Mouse (Mus musculus) naive thymus-derived CD4-positive, alpha-beta T cell, adult 5 months (primary cell): Measurements from ENCODE around the gene Adh1. TPM values are rescaled to one million over a fixed set of nuclear protein-coding genes. Genes with fewer than 3 reads are reported as not detected.

Experiments
- polyA plus RNA-seq: library from polyadenylated mRNA; unstranded; fragments of 100-300 nt; shearing (Covaris generic); gene quantifications from one replicate; pipeline ENCODE4 v1.2.1, GENCODE M21; 2017

The Adh1 gene
- 19.3 TPM for polyA plus RNA-seq

GRCm38 (mm10) chr3:138260721-138261669 is at the start of gene Adh1:
Adh1 (plus strand) TSS chr3:138260991.

GRCm38 (mm10) chr3:138217631-138218264 is 43.0 kb upstream of the Adh1 start, which contains the start of gene Adh7:
Adh7 (plus strand) TSS chr3:138217760.

GRCm38 (mm10) chr3:138312965-138313364 is 52.2 kb downstream of the Adh1 start, which contains the start of gene Adh6a:
Adh6a (plus strand) TSS chr3:138313286.

Other genes starting within 250 kb of the Adh1 start
- not detected for gene 1110002E22Rik, start 195.9 kb upstream of the Adh1 start, polyA plus RNA-seq
- gene Gm5105, start 193.6 kb upstream of the Adh1 start, polyA plus RNA-seq: not detected
- gene Trmt10a, start 117.5 kb upstream of the Adh1 start, polyA plus RNA-seq: 7.0 TPM
- 6.5 TPM for gene Mttp, start 116.0 kb upstream of the Adh1 start, polyA plus RNA-seq
- gene 4930579F01Rik, start 67.2 kb upstream of the Adh1 start, polyA plus RNA-seq: not detected
- not detected for gene Adh7, start 43.2 kb upstream of the Adh1 start, polyA plus RNA-seq
- gene Adh6a, start 52.3 kb downstream of the Adh1 start, polyA plus RNA-seq: not detected
- not detected for gene Adh6b, start 80.8 kb downstream of the Adh1 start, polyA plus RNA-seq
- gene Adh4, start 154.5 kb downstream of the Adh1 start, polyA plus RNA-seq: not detected
- gene Adh5, start 182.1 kb downstream of the Adh1 start, polyA plus RNA-seq: 117 TPM
- 34.3 TPM for gene Metap1, start 228.5 kb downstream of the Adh1 start, polyA plus RNA-seq